Mouse (Mus musculus) layer of hippocampus, postnatal 36 days (tissue): ENCODE data around the gene Nqo2. TPM values are rescaled to one million over a fixed set of nuclear protein-coding genes. Genes with fewer than 3 reads are reported as not detected.

Experiments used
- DNase-seq, 2 experiments: peaks; one replicate each; pipeline ENCODE4 v3.0.0; 2022
- total RNA-seq, 2 experiments: library from RNA; stranded (reverse); gene quantifications; 2 replicates each; pipeline ENCODE4 v1.2.3; 2021

The Nqo2 gene
- total RNA-seq, 2 experiments from 2014 or later, result 6.2 to 7.8 TPM

- DNase-seq, result peak; percentile 37 to 58
These were observed 30.7 kb downstream of the Nqo2 start for GRCm38 (mm10) chr13:33995197-33995596.

- DNase-seq, result peak; percentile 89 to 91
These were observed 37.8 kb downstream of the Nqo2 start, which contains the start of the genes Ripk1 and Serpinb6a for GRCm38 (mm10) chr13:34002058-34003006. Gene Ripk1 (plus strand): TSS chr13:34002363. Gene Serpinb6a (minus strand): TSS chr13:34002794.

GRCm38 (mm10) chr13:34003058-34003457 lies 38.6 kb downstream of the Nqo2 start:
- no peak for DNase-seq

GRCm38 (mm10) chr13:34007234-34007633 lies 42.7 kb downstream of the Nqo2 start:
- no peak for DNase-seq

- no peak for DNase-seq
These were observed 52.6 kb downstream of the Nqo2 start for GRCm38 (mm10) chr13:34016927-34017569.

GRCm38 (mm10) chr13:34018521-34018920 lies 54.0 kb downstream of the Nqo2 start:
- no peak for DNase-seq

GRCm38 (mm10) chr13:34021998-34022397 lies 57.5 kb downstream of the Nqo2 start:
- DNase-seq, result no peak

GRCm38 (mm10) chr13:34032041-34032440 lies 67.6 kb downstream of the Nqo2 start:
- DNase-seq, result no peak

GRCm38 (mm10) chr13:34035424-34035823 lies 70.9 kb downstream of the Nqo2 start:
- no peak for DNase-seq

- no peak for DNase-seq
These were observed 72.2 kb downstream of the Nqo2 start for GRCm38 (mm10) chr13:34036726-34037125.

GRCm38 (mm10) chr13:34037172-34038055 lies 72.9 kb downstream of the Nqo2 start, which contains the start of gene Bphl:
Gene Bphl (plus strand): TSS chr13:34037597.
- peak; percentile 92 for DNase-seq

- DNase-seq, result no peak
These were observed 73.6 kb downstream of the Nqo2 start for GRCm38 (mm10) chr13:34038056-34038432.

Other genes with a start within 250 kb of the Nqo2 start
- not detected for gene Serpinb6e, start 121.3 kb upstream of the Nqo2 start, total RNA-seq
- under 1 TPM in 1 of 2 experiments, not detected in 1; 0.86 TPM for gene Serpinb6c, start 59.0 kb upstream of the Nqo2 start, total RNA-seq
- 1 to 10 TPM; 6.0 to 7.6 TPM for gene Ripk1, start 37.7 kb downstream of the Nqo2 start, total RNA-seq
- gene Serpinb6a, start 38.1 kb downstream of the Nqo2 start, total RNA-seq, result 10 to 100 TPM; 38.1 to 43.4 TPM
- 10 to 100 TPM; 48.7 to 55.0 TPM for gene Bphl, start 72.9 kb downstream of the Nqo2 start, total RNA-seq
- gene Tubb2a, start 113.3 kb downstream of the Nqo2 start, total RNA-seq, result 1,000 to 10,000 TPM; 1,112 to 1,144 TPM
- gene Tubb2b, start 165.8 kb downstream of the Nqo2 start, total RNA-seq, result 100 to 1,000 TPM; 255 to 264 TPM
- 10 to 100 TPM; 25.1 TPM for gene Psmg4, start 198.3 kb downstream of the Nqo2 start, total RNA-seq